Mouse (Mus musculus): ENCODE data around the gene Pum1.

- TF ChIP-seq E2F4 (IDR thresholded peaks at IDR 0.05; ENCODE audit: insufficient read depth) (no peak), POLR2A (IDR thresholded peaks at IDR 0.05; ENCODE audit: insufficient read length, low read depth) (no peak), POLR2AphosphoS2 (IDR thresholded peaks at IDR 0.05; ENCODE audit: insufficient read length, low read depth) (no peak), MYOG (IDR thresholded peaks at IDR 0.05; ENCODE audit: control insufficient read depth in 1 of 3, insufficient read depth in 1 of 3, insufficient read length in 2 of 3, low read depth in 2 of 3) (no peak), TCF12 (IDR thresholded peaks at IDR 0.05; ENCODE audit: insufficient read depth, poor library complexity, severe bottlenecking) (no peak), USF1 (IDR thresholded peaks at IDR 0.05; ENCODE audit: low read depth) (no peak), MYOD1 (IDR thresholded peaks at IDR 0.05; ENCODE audit: control insufficient read depth in 1 of 3, insufficient read length in 2 of 3, low read depth in 2 of 3) (no peak), CEBPB (IDR thresholded peaks at IDR 0.05; ENCODE audit: insufficient read depth, poor library complexity, severe bottlenecking) (no peak), REST (IDR thresholded peaks at IDR 0.05; ENCODE audit: insufficient read depth, insufficient read length) (no peak), SRF (IDR thresholded peaks at IDR 0.05; ENCODE audit: control insufficient read depth, insufficient read length, low read depth) (no peak), TCF3 (IDR thresholded peaks at IDR 0.05; ENCODE audit: insufficient read length, low read depth) (no peak), MAX (IDR thresholded peaks at IDR 0.05; ENCODE audit: low read depth) (no peak)
Measured at GRCm38 (mm10) chr4:130813958-130814357, 150.8 kb downstream of the Pum1 start.
